Mouse (Mus musculus): ENCODE results near the gene Obp1a.

Obp1a gene

DNA sequence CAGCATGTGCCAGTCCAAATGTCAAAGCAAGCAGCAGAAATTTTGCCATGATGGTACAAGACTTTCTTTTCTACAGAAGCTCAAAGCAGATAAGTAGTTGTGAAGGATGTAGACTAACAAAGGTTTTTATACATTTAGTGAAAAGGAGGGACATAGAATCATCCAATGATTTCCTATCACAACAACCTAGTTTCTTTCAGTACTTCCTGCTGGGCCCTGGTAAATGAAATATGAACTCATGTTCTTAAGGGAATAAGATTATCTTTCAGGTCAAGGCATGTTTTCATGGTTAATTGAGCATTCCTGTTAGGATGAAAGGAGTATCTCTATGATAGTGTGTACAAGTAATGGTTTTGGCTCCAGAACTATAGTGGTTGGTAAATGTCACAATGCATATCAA is at the start of gene Obp1a:
Gene Obp1a (minus strand): TSS at position 101 of the 400 bp plus-strand sequence.
- no peak for DNase-seq

DNA sequence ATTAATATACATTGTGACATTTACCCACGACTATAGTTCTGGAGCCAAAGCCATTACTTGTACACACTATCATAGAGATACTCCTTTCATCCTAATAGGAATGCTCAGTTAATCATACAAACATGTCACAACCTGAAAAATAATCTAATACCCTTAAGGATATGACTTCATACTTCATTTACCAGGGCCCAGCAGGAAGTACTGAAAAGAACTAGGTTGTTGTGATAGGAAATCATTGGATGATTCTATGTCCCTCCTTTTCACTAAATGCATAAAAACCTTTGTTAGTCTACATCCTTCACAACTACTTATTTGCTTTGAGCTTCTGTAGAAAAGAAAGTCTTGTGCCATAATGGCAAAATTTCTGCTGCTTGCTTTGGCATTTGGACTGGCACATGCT is 34.0 kb upstream of the Obp1a start, which contains the start of gene Gm5938:
Gene Gm5938 (plus strand): TSS at position 301 of the 400 bp plus-strand sequence.
- DNase-seq = no peak

All from kidney, postnatal 14 days (tissue).